8 mouse cellular contexts compared by ENCODE assay signal in the genomic region with DNA sequence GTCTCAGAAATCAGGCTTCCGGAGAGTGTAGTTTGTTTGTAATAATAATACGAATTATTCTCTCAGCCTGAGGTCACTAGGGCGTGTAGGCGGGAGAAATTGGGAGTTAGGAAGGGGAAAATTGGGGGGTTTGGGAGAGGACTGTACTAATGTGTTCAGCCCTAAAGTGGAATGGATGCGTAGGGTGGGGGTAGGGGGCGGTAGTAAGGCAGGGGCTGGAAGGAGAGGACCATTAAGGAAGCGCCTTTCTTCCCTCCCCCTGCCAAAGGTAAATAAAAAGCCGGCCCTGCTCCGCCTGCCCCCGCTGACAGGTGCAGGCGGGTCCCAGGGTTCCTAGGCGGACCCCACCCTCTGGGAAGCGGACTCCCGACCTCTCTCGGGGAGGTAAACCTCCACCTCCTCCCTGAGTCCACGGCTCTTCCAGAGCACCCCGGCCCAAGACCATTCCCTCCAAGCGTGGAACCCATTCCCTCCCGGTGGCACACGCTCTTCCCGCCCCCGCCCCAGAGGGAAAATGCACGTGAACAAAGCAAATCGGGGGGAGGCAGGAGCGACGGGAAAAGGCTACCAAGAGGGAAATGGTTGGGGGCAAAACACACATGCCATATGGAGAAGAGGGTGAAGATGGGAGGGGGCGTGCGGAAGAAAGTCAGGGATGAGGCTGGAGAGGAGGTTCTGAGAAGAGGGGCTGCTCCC. TPM values are rescaled to one million over a fixed set of nuclear protein-coding genes. Genes with fewer than 3 reads are reported as not detected.
A peak's percentile ranks its signal among the peaks of the same experiment; 100 is the strongest.
DNase-seq lines count a peak whose midpoint lies in the region; ATAC-seq lines count a peak whose summit lies in the region.

No protein-coding gene starts in this region.

- H3K4me2 ChIP-seq in kidney, embryonic 15.5 days, result peak overlapping the region; percentile 99
- peak overlapping the region; percentile 94 for H3K4me2 ChIP-seq in forebrain, embryonic 15.5 days (replicated peaks)
- peak overlapping the region; percentile 88 for H3K4me2 ChIP-seq in midbrain, embryonic 11.5 days

- DNase-seq in kidney, adult 18-20 months, result no peak
- peak; percentile 50 for DNase-seq in cerebellum, adult 18-20 months
- DNase-seq in midbrain, embryonic 11.5 days (ENCODE audit: low spot score, missing footprints), result peak; percentile 95
- no peak for DNase-seq in c-Kit-positive CD71-positive TER-119-positive erythroid progenitor cells, embryonic 14.5 days (ENCODE audit: low spot score)
- no peak for DNase-seq in frontal cortex, postnatal 36 days (ENCODE audit: low spot score in 2 of 2)
- no peak for DNase-seq in Muller cell, postnatal 12 days (ENCODE audit: inconsistent ontology term)

- WGBS in kidney, embryonic 15.5 days, result 2% methylated on average over 26 of the region's 28 CpGs
- 1% methylated on average over 28 of the region's 28 CpGs for WGBS in forebrain, embryonic 15.5 days
- 2% methylated on average over 27 of the region's 28 CpGs for WGBS in midbrain, embryonic 11.5 days

- peak; percentile 57; the same call in 1 of the 2 replicates for ATAC-seq in kidney, embryonic 15.5 days (replicated peaks; ENCODE audit: low FRiP score)
- peak; percentile 39 for ATAC-seq in forebrain, embryonic 15.5 days (replicated peaks)
- peak; percentile 38 for ATAC-seq in midbrain, embryonic 11.5 days (ENCODE audit: low FRiP score)

- no peaks in the 10 kb centered on the region for H3K36me3 ChIP-seq in kidney, embryonic 15.5 days
- H3K36me3 ChIP-seq in forebrain, embryonic 15.5 days, result peaks cover 10% of the 10 kb centered on the region; the same call in 1 of the 2 replicates
- H3K36me3 ChIP-seq in midbrain, embryonic 11.5 days (ENCODE audit: control insufficient read depth, insufficient read depth, low read length), result no peaks in the 10 kb centered on the region

- H3K27me3 ChIP-seq in kidney, embryonic 15.5 days, result peaks cover 43% of the 10 kb centered on the region
- no peaks in the 10 kb centered on the region for H3K27me3 ChIP-seq in forebrain, embryonic 15.5 days
- H3K27me3 ChIP-seq in midbrain, embryonic 11.5 days (ENCODE audit: control insufficient read depth, insufficient read depth, low read length), result peaks cover 7% of the 10 kb centered on the region; the same call in 1 of the 2 replicates

- peak overlapping the region; percentile 67 for H3K4me3 ChIP-seq in kidney, embryonic 15.5 days (replicated peaks)
- peak overlapping the region; percentile 92 for H3K4me3 ChIP-seq in forebrain, embryonic 15.5 days
- H3K4me3 ChIP-seq in midbrain, embryonic 11.5 days (ENCODE audit: low read depth, low read length), result peak overlapping the region; percentile 65

- H3K4me1 ChIP-seq in kidney, embryonic 15.5 days, result peaks cover 22% of the 10 kb centered on the region
- peaks cover 20% of the 10 kb centered on the region for H3K4me1 ChIP-seq in forebrain, embryonic 15.5 days
- H3K4me1 ChIP-seq in midbrain, embryonic 11.5 days (ENCODE audit: control insufficient read depth, insufficient read depth, low read length), result peaks cover 5% of the 10 kb centered on the region; the same call in 1 of the 2 replicates

- H3K9ac ChIP-seq in kidney, embryonic 15.5 days, result peak overlapping the region; percentile 53
- peak overlapping the region; percentile 80 for H3K9ac ChIP-seq in forebrain, embryonic 15.5 days (replicated peaks)
- H3K9ac ChIP-seq in midbrain, embryonic 11.5 days (ENCODE audit: low read length), result peak overlapping the region; percentile 78

- H3K27ac ChIP-seq in kidney, embryonic 15.5 days, result no peak overlapping the region
- peak overlapping the region; percentile 86 for H3K27ac ChIP-seq in forebrain, embryonic 15.5 days (replicated peaks)
- peak overlapping the region; percentile 80; the same call in 1 of the 2 replicates for H3K27ac ChIP-seq in midbrain, embryonic 11.5 days (ENCODE audit: low read depth, low read length)

- no peaks in the 10 kb centered on the region for H3K9me3 ChIP-seq in kidney, embryonic 15.5 days (replicated peaks)
- H3K9me3 ChIP-seq in forebrain, embryonic 15.5 days, result no peaks in the 10 kb centered on the region
- no peaks in the 10 kb centered on the region for H3K9me3 ChIP-seq in midbrain, embryonic 11.5 days (ENCODE audit: control insufficient read depth, low read length)

RNA-seq across cellular contexts. Expression of a gene that starts 0.9 kb away (rescaled TPM):
- polyA plus RNA-seq in kidney, embryonic 15.5 days (2015; fragmentation: Nextera tagmentation; extraction: Ambion mirVana), result 0.24 and 0.26 TPM in 2 replicates
- polyA plus RNA-seq in forebrain, embryonic 15.5 days (2015; fragmentation: Nextera tagmentation; extraction: Ambion mirVana), result 5.4 and 6.2 TPM in 2 replicates
- 3.0 TPM in 2 replicates for polyA plus RNA-seq in midbrain, embryonic 11.5 days (2014; fragmentation: Nextera tagmentation; extraction: Ambion mirVana)

RNA-seq across cellular contexts. Expression of a gene that starts 25.9 kb away (rescaled TPM):
- 102 and 127 TPM in 2 replicates for polyA plus RNA-seq in kidney, embryonic 15.5 days (2015; fragmentation: Nextera tagmentation; extraction: Ambion mirVana)
- polyA plus RNA-seq in forebrain, embryonic 15.5 days (2015; fragmentation: Nextera tagmentation; extraction: Ambion mirVana), result 33.1 and 37.6 TPM in 2 replicates
- polyA plus RNA-seq in midbrain, embryonic 11.5 days (2014; fragmentation: Nextera tagmentation; extraction: Ambion mirVana), result 53.2 and 60.2 TPM in 2 replicates

RNA-seq across cellular contexts. Expression of a gene that starts 37.0 kb away (rescaled TPM):
- polyA plus RNA-seq in kidney, embryonic 15.5 days (2015; fragmentation: Nextera tagmentation; extraction: Ambion mirVana), result 0.18 and 0.28 TPM in 2 replicates
- 2.2 and 2.3 TPM in 2 replicates for polyA plus RNA-seq in forebrain, embryonic 15.5 days (2015; fragmentation: Nextera tagmentation; extraction: Ambion mirVana)
- polyA plus RNA-seq in midbrain, embryonic 11.5 days (2014; fragmentation: Nextera tagmentation; extraction: Ambion mirVana), result 1.4 and 1.6 TPM in 2 replicates

RNA-seq across cellular contexts. Expression of a gene that starts 49.5 kb away (rescaled TPM):
- polyA plus RNA-seq in kidney, embryonic 15.5 days (2015; fragmentation: Nextera tagmentation; extraction: Ambion mirVana), result 7.5 and 8.5 TPM in 2 replicates
- 0.14 and 0.20 TPM in 2 replicates for polyA plus RNA-seq in forebrain, embryonic 15.5 days (2015; fragmentation: Nextera tagmentation; extraction: Ambion mirVana)
- 0.30 and 0.66 TPM in 2 replicates for polyA plus RNA-seq in midbrain, embryonic 11.5 days (2014; fragmentation: Nextera tagmentation; extraction: Ambion mirVana)

RNA-seq across cellular contexts. Expression of a gene that starts 58.7 kb away (rescaled TPM):
- polyA plus RNA-seq in kidney, embryonic 15.5 days (2015; fragmentation: Nextera tagmentation; extraction: Ambion mirVana), result 57.0 and 60.0 TPM in 2 replicates
- 61.4 and 62.7 TPM in 2 replicates for polyA plus RNA-seq in forebrain, embryonic 15.5 days (2015; fragmentation: Nextera tagmentation; extraction: Ambion mirVana)
- 70.2 and 78.8 TPM in 2 replicates for polyA plus RNA-seq in midbrain, embryonic 11.5 days (2014; fragmentation: Nextera tagmentation; extraction: Ambion mirVana)

Comparison
In these comparisons a context has a peak if more than half of its experiments do, and no peak if none do; other contexts are left out.
1. DNase-seq: peak in cerebellum, adult 18-20 months (2 of 2) and midbrain, embryonic 11.5 days (single experiment); none in kidney, adult 18-20 months (single experiment), c-Kit-positive CD71-positive TER-119-positive erythroid progenitor cells, embryonic 14.5 days (single experiment), frontal cortex, postnatal 36 days (0 of 2) and Muller cell, postnatal 12 days (single experiment).
2. Peak in every context shown above with its lines, with median percentiles within 50 percentile points of each other: ATAC-seq, H3K4me2 ChIP-seq, H3K4me3 ChIP-seq and H3K9ac ChIP-seq.